Comparison of ENCODE assay signal across 24 mouse cellular contexts in the genomic region with DNA sequence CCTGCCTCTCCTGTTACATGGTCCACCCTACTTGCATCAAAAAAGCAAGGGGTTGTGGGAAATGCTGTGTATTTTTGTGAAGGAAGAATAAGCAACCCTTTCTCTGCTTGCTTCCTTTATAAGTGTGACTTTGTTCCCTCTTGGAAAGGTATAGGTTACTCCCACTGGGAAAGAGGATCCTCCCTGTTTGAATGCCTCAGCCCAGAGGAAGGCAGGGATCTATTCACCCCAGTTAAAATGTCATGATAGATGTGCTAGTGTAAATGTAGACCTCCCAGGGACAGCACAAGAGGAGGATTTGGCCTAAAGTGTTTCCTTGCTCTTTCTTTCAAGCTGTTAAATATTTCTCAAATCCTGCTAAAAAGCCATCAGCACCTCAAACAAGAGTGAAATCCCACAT. TPM values are rescaled to one million over a fixed set of nuclear protein-coding genes. Genes with fewer than 3 reads are reported as not detected.
A peak's percentile ranks its signal among the peaks of the same experiment; 100 is the strongest.
DNase-seq lines count a peak whose midpoint lies in the region; ATAC-seq and TF ChIP-seq lines count a peak whose summit lies in the region.
"Had no signal": no experiment of that assay in that cellular context is flagged by ENCODE, and none has a peak within 500 bp of the region (broad histone marks: within the 10 kb centered on the region; RNA-seq: fewer than 3 reads in every experiment).

No protein-coding gene starts in this region.

- no peaks in the 10 kb centered on the region for H3K36me3 ChIP-seq in kidney, embryonic 15.5 days
- no peaks in the 10 kb centered on the region for H3K36me3 ChIP-seq in kidney, postnatal 0 days (ENCODE audit: insufficient read depth, low read length)
- H3K36me3 ChIP-seq: embryonic facial prominence, embryonic 10.5 days; embryonic facial prominence, embryonic 12.5 days; forebrain, embryonic 15.5 days; G1E had no signal

- no peaks in the 10 kb centered on the region for H3K9me3 ChIP-seq in kidney, embryonic 15.5 days (replicated peaks)
- no peaks in the 10 kb centered on the region for H3K9me3 ChIP-seq in kidney, postnatal 0 days (replicated peaks; ENCODE audit: low read length)
- H3K9me3 ChIP-seq: embryonic facial prominence, embryonic 10.5 days; embryonic facial prominence, embryonic 12.5 days; forebrain, embryonic 13.5 days; forebrain, embryonic 15.5 days; G1E had no signal

- no peaks in the 10 kb centered on the region for H3K27me3 ChIP-seq in kidney, embryonic 15.5 days
- no peaks in the 10 kb centered on the region for H3K27me3 ChIP-seq in kidney, postnatal 0 days (ENCODE audit: insufficient read depth, low read length)
- H3K27me3 ChIP-seq: CH12.LX; embryonic facial prominence, embryonic 12.5 days; forebrain, embryonic 13.5 days; forebrain, embryonic 15.5 days had no signal

- no peak overlapping the region for H3K27ac ChIP-seq in kidney, embryonic 15.5 days
- H3K27ac ChIP-seq in kidney, postnatal 0 days, result no peak overlapping the region
- H3K27ac ChIP-seq: embryonic facial prominence, embryonic 10.5 days; embryonic facial prominence, embryonic 12.5 days; forebrain, embryonic 13.5 days; forebrain, embryonic 15.5 days had no signal

- H3K9ac ChIP-seq in kidney, embryonic 15.5 days, result no peak overlapping the region
- no peak overlapping the region for H3K9ac ChIP-seq in kidney, postnatal 0 days (ENCODE audit: low read depth, low read length)
- H3K9ac ChIP-seq: embryonic facial prominence, embryonic 12.5 days; forebrain, embryonic 13.5 days; forebrain, embryonic 15.5 days had no signal

- DNase-seq in frontal cortex, postnatal 36 days (ENCODE audit: low spot score in 2 of 2), result no peak
- no peak for DNase-seq in kidney, adult 18-20 months
- DNase-seq in kidney, postnatal 0 days (ENCODE audit: low spot score), result peak; percentile 42
- DNase-seq in kidney, postnatal 36 days, result no peak
- DNase-seq: adrenal gland, adult 8-10 months; adrenal gland, postnatal 14 days; adrenal gland, postnatal 36 days; B cell, adult 2 months; cerebellum, adult 11-12 months; cerebellum, adult 2 months; cerebellum, adult 9-10 months; cerebellum, postnatal 10 days; cerebellum, postnatal 25 days had no signal

- no peak overlapping the region for H3K4me2 ChIP-seq in kidney, embryonic 15.5 days
- no peak overlapping the region for H3K4me2 ChIP-seq in kidney, postnatal 0 days (ENCODE audit: low read length)
- H3K4me2 ChIP-seq: embryonic facial prominence, embryonic 12.5 days; forebrain, embryonic 13.5 days; forebrain, embryonic 15.5 days had no signal

- H3K4me1 ChIP-seq in kidney, embryonic 15.5 days, result no peaks in the 10 kb centered on the region
- H3K4me1 ChIP-seq in kidney, postnatal 0 days (replicated peaks; ENCODE audit: insufficient read depth, low read length), result no peaks in the 10 kb centered on the region
- H3K4me1 ChIP-seq: embryonic facial prominence, embryonic 10.5 days; embryonic facial prominence, embryonic 12.5 days; forebrain, embryonic 13.5 days; forebrain, embryonic 15.5 days had no signal

- TF ChIP-seq CTCF in kidney, postnatal 0 days (IDR thresholded peaks at IDR 0.05; ENCODE audit: low read depth), result no peak

- no peak overlapping the region for H3K4me3 ChIP-seq in kidney, embryonic 15.5 days (replicated peaks)
- no peak overlapping the region for H3K4me3 ChIP-seq in kidney, postnatal 0 days (replicated peaks; ENCODE audit: low read depth, low read length)
- H3K4me3 ChIP-seq: embryonic facial prominence, embryonic 10.5 days; embryonic facial prominence, embryonic 12.5 days; forebrain, embryonic 13.5 days; forebrain, embryonic 15.5 days had no signal

- 0 out of 2 replicates have a peak, but pooled peaks have one; percentile 24 for ATAC-seq in frontal cortex, adult (ENCODE audit: low TSS enrichment)
- ATAC-seq in kidney, embryonic 15.5 days (replicated peaks; ENCODE audit: low FRiP score), result peak; percentile 77; the same call in 1 of the 2 replicates
- no peak for ATAC-seq in kidney, postnatal 0 days (replicated peaks; ENCODE audit: low FRiP score, low read depth)
- ATAC-seq: activated CD4-positive, CD25-positive, alpha-beta regulatory T cell, adult 4 months; CD4-positive, CD25-positive, alpha-beta regulatory T cell, adult 4 months; forebrain, embryonic 13.5 days; forebrain, embryonic 15.5 days; Patski had no signal

RNA-seq across cellular contexts. Expression of gene Dync1i1, which starts 9.0 kb away (rescaled TPM):
- polyA plus RNA-seq in kidney, embryonic 15.5 days (2015; fragmentation: Nextera tagmentation; extraction: Ambion mirVana), result 3.7 and 4.1 TPM in 2 replicates
- 1.4 and 2.0 TPM in 2 replicates for polyA plus RNA-seq in kidney, postnatal 0 days (2015; fragmentation: Nextera tagmentation; extraction: Ambion mirVana)
- polyA plus RNA-seq: activated CD4-positive, CD25-positive, alpha-beta regulatory T cell, adult 4 months; CD4-positive, CD25-positive, alpha-beta regulatory T cell, adult 4 months; G1E had no signal
